Mouse (Mus musculus) gastrocnemius, postnatal 4 days (tissue): ENCODE data around the gene Cd72. TPM values are rescaled to one million over a fixed set of nuclear protein-coding genes. Genes with fewer than 3 reads are reported as not detected.

Source experiments
- DNase-seq, 2 experiments: peaks; one replicate each; pipeline ENCODE4 v3.0.0; 2021 to 2022; ENCODE audit warnings: low spot score in 2 of 2, mixed read lengths in 2 of 2
- total RNA-seq, 2 experiments: library from RNA; stranded (reverse); gene quantifications; 2 replicates each; pipeline ENCODE4 v1.2.3; 2021

Gene Cd72
- total RNA-seq, 2 experiments from 2014 or later = 0.32 to 0.75 TPM

GRCm38 (mm10) chr4:43478906-43479832 lies 24.7 kb upstream of the Cd72 start:
- peak; percentile 59 to 84 for DNase-seq

GRCm38 (mm10) chr4:43478534-43478858 lies 24.1 kb upstream of the Cd72 start:
- no peak for DNase-seq

GRCm38 (mm10) chr4:43477857-43478533 lies 23.6 kb upstream of the Cd72 start:
- DNase-seq = peak; percentile 72 to 83

- DNase-seq = no peak
Observed at GRCm38 (mm10) chr4:43476604-43477003, 22.2 kb upstream of the Cd72 start.

GRCm38 (mm10) chr4:43473636-43474035 lies 19.2 kb upstream of the Cd72 start:
- no peak for DNase-seq

GRCm38 (mm10) chr4:43470301-43470700 lies 15.9 kb upstream of the Cd72 start:
- DNase-seq = no peak

GRCm38 (mm10) chr4:43466872-43467271 lies 12.4 kb upstream of the Cd72 start:
- DNase-seq = no peak

GRCm38 (mm10) chr4:43465935-43466334 lies 11.5 kb upstream of the Cd72 start:
- DNase-seq = no peak

- no peak for DNase-seq
Observed at GRCm38 (mm10) chr4:43463102-43463501, 8.7 kb upstream of the Cd72 start.

GRCm38 (mm10) chr4:43457124-43457523 lies 2.7 kb upstream of the Cd72 start:
- no peak for DNase-seq

GRCm38 (mm10) chr4:43456470-43456869 lies 2.0 kb upstream of the Cd72 start:
- DNase-seq = no peak

- no peak for DNase-seq
Observed at GRCm38 (mm10) chr4:43453413-43453812, 1.0 kb downstream of the Cd72 start.

GRCm38 (mm10) chr4:43452315-43452714 lies 2.1 kb downstream of the Cd72 start:
- no peak for DNase-seq

GRCm38 (mm10) chr4:43448554-43448953 lies 5.9 kb downstream of the Cd72 start:
- no peak for DNase-seq

- peak; percentile 57 to 83 for DNase-seq
Observed at GRCm38 (mm10) chr4:43447251-43447650, 7.2 kb downstream of the Cd72 start.

GRCm38 (mm10) chr4:43443511-43443910 lies 10.9 kb downstream of the Cd72 start:
- peak; percentile 22 to 48 for DNase-seq

- DNase-seq = peak; percentile 51 to 72
Observed at GRCm38 (mm10) chr4:43442456-43443361, 11.7 kb downstream of the Cd72 start.

- DNase-seq = peak; percentile 97 to 99
Observed at GRCm38 (mm10) chr4:43442044-43442443, 12.4 kb downstream of the Cd72 start.

GRCm38 (mm10) chr4:43441639-43442038 lies 12.8 kb downstream of the Cd72 start, which contains the start of gene Tesk1:
TSS of gene Tesk1 (plus strand) at chr4:43441939.
- no peak for DNase-seq

GRCm38 (mm10) chr4:43432832-43433231 lies 21.6 kb downstream of the Cd72 start:
- no peak for DNase-seq

GRCm38 (mm10) chr4:43431690-43432089 lies 22.7 kb downstream of the Cd72 start:
- peak; percentile 69 to 85 for DNase-seq
